ENCODE assay signal across 8 mouse cellular contexts in genomic region chr8:107002532-107002931, GRCm38 (mm10). TPM values are rescaled to one million over a fixed set of nuclear protein-coding genes. Genes with fewer than 3 reads are reported as not detected.
DNase-seq lines count a peak whose midpoint lies in the region; ATAC-seq and TF ChIP-seq lines count a peak whose summit lies in the region.

No protein-coding gene starts in this region.

- no peaks in the 10 kb centered on the region for H3K27me3 ChIP-seq in heart, embryonic 11.5 days (ENCODE audit: control insufficient read depth, insufficient read depth, low read length)
- H3K27me3 ChIP-seq in limb, embryonic 11.5 days (ENCODE audit: control insufficient read depth, insufficient read depth, low read length) = no peaks in the 10 kb centered on the region
- no peaks in the 10 kb centered on the region for H3K27me3 ChIP-seq in midbrain, embryonic 13.5 days
- no peaks in the 10 kb centered on the region for H3K27me3 ChIP-seq in small intestine, adult 2 months (ENCODE audit: control insufficient read depth, insufficient read depth, low read length)

- H3K4me3 ChIP-seq in heart, embryonic 11.5 days (ENCODE audit: low read depth, low read length) = no peak overlapping the region
- H3K4me3 ChIP-seq in cortical plate, adult 2 months (ENCODE audit: insufficient read depth, low read length) = no peak overlapping the region
- no peak overlapping the region for H3K4me3 ChIP-seq in limb, embryonic 11.5 days (ENCODE audit: low read depth, low read length)
- no peak overlapping the region for H3K4me3 ChIP-seq in midbrain, embryonic 13.5 days (replicated peaks)
- H3K4me3 ChIP-seq in small intestine, adult 2 months (ENCODE audit: low read depth, low read length) = no peak overlapping the region

- no peak overlapping the region for H3K27ac ChIP-seq in heart, embryonic 11.5 days (ENCODE audit: low read depth, low read length)
- no peak overlapping the region for H3K27ac ChIP-seq in cortical plate, adult 2 months (ENCODE audit: insufficient read depth, low read length)
- H3K27ac ChIP-seq in limb, embryonic 11.5 days (replicated peaks; ENCODE audit: low read depth, low read length) = no peak overlapping the region
- H3K27ac ChIP-seq in midbrain, embryonic 13.5 days = no peak overlapping the region
- no peak overlapping the region for H3K27ac ChIP-seq in small intestine, adult 2 months (ENCODE audit: insufficient read depth, low read depth, low read length)

- WGBS in heart, embryonic 11.5 days (ENCODE audit: insufficient replicate concordance) = 38% methylated on average over 5 of the region's 5 CpGs
- WGBS in limb, embryonic 11.5 days = 52% methylated on average over 5 of the region's 5 CpGs
- 34% methylated on average over 5 of the region's 5 CpGs for WGBS in midbrain, embryonic 13.5 days
- 10% methylated on average over 5 of the region's 5 CpGs for WGBS in small intestine, adult 2 months

- ATAC-seq in heart, embryonic 11.5 days (replicated peaks; ENCODE audit: insufficient number of reproducible peaks, low FRiP score, low TSS enrichment) = no peak
- no peak for ATAC-seq in limb, embryonic 11.5 days (ENCODE audit: insufficient number of reproducible peaks, low FRiP score, low TSS enrichment, low read depth)
- ATAC-seq in midbrain, embryonic 13.5 days = peak; percentile 67; the same call in 1 of the 2 replicates

- TF ChIP-seq CTCF in cortical plate, adult 2 months (IDR thresholded peaks at IDR 0.05; ENCODE audit: extremely low read depth, insufficient read depth, low read length) = peak; percentile 99
- peak; percentile 100 for TF ChIP-seq CTCF in small intestine, adult 2 months (IDR thresholded peaks at IDR 0.05; ENCODE audit: extremely low read depth, insufficient read length, insufficient replicate concordance, low read depth, low read length)

- no peak overlapping the region for H3K4me2 ChIP-seq in heart, embryonic 11.5 days
- H3K4me2 ChIP-seq in limb, embryonic 11.5 days (ENCODE audit: low read depth, severe bottlenecking) = no peak overlapping the region
- no peak overlapping the region for H3K4me2 ChIP-seq in midbrain, embryonic 13.5 days (replicated peaks)

- DNase-seq in heart, adult 11 months = peak; percentile 96
- DNase-seq in gastrocnemius, postnatal 25 days = peak; percentile 72
- DNase-seq in kidney, adult 8-10 months = peak; percentile 76 to 91
- DNase-seq in limb, embryonic 11.5 days (ENCODE audit: low spot score) = peak; percentile 92

- no peak for TF ChIP-seq POLR2A in cortical plate, adult 2 months (IDR thresholded peaks at IDR 0.05; ENCODE audit: extremely low read depth, insufficient read depth, low read length)
- TF ChIP-seq POLR2A in small intestine, adult 2 months (IDR thresholded peaks at IDR 0.05; ENCODE audit: low read depth, low read length) = no peak

- H3K4me1 ChIP-seq in heart, embryonic 11.5 days (ENCODE audit: control insufficient read depth, insufficient read depth, low read length) = no peaks in the 10 kb centered on the region
- no peaks in the 10 kb centered on the region for H3K4me1 ChIP-seq in cortical plate, adult 2 months (ENCODE audit: control insufficient read depth, insufficient read depth, low read length)
- no peaks in the 10 kb centered on the region for H3K4me1 ChIP-seq in limb, embryonic 11.5 days (ENCODE audit: control insufficient read depth, insufficient read depth, low read length)
- no peaks in the 10 kb centered on the region for H3K4me1 ChIP-seq in midbrain, embryonic 13.5 days (replicated peaks)
- H3K4me1 ChIP-seq in small intestine, adult 2 months (ENCODE audit: control insufficient read depth, insufficient read depth, insufficient read length, low read length) = no peaks in the 10 kb centered on the region

- H3K36me3 ChIP-seq in heart, embryonic 11.5 days (ENCODE audit: control insufficient read depth, insufficient read depth, low read length) = no peaks in the 10 kb centered on the region
- no peaks in the 10 kb centered on the region for H3K36me3 ChIP-seq in limb, embryonic 11.5 days (ENCODE audit: control insufficient read depth, insufficient read depth, low read length)
- H3K36me3 ChIP-seq in midbrain, embryonic 13.5 days = 0 out of 2 replicates have a peak, but pooled peaks cover 2% of the 10 kb centered on the region
- H3K36me3 ChIP-seq in small intestine, adult 2 months (ENCODE audit: control insufficient read depth, insufficient read depth, low read length) = peaks cover 2% of the 10 kb centered on the region; the same call in 1 of the 2 replicates

- H3K9me3 ChIP-seq in heart, embryonic 11.5 days (replicated peaks; ENCODE audit: control insufficient read depth, low read length) = no peaks in the 10 kb centered on the region
- no peaks in the 10 kb centered on the region for H3K9me3 ChIP-seq in limb, embryonic 11.5 days (ENCODE audit: control insufficient read depth, low read length)
- no peaks in the 10 kb centered on the region for H3K9me3 ChIP-seq in midbrain, embryonic 13.5 days

- no peak overlapping the region for H3K9ac ChIP-seq in heart, embryonic 11.5 days (ENCODE audit: low read depth, low read length)
- no peak overlapping the region for H3K9ac ChIP-seq in limb, embryonic 11.5 days (ENCODE audit: low read length)
- H3K9ac ChIP-seq in midbrain, embryonic 13.5 days (replicated peaks) = no peak overlapping the region

RNA-seq across cellular contexts. Expression of gene Vps4a, which starts 28.5 kb away (rescaled TPM):
- 48.5 and 59.8 TPM in 2 replicates for polyA plus RNA-seq in heart, embryonic 11.5 days (2014; fragmentation: Nextera tagmentation; extraction: Ambion mirVana)
- polyA plus RNA-seq in cortical plate, adult 2 months (2012; rRNA removed) = 99.0 and 103 TPM in 2 replicates
- total RNA-seq in gastrocnemius, postnatal 25 days (2021) = 10 to 100 TPM; 53.1 to 56.2 TPM
- 71.4 and 73.1 TPM in 2 replicates for polyA plus RNA-seq in limb, embryonic 11.5 days (2014; fragmentation: Nextera tagmentation; extraction: Ambion mirVana)
- polyA plus RNA-seq in midbrain, embryonic 13.5 days (2015; fragmentation: Nextera tagmentation; extraction: Ambion mirVana) = 127 and 130 TPM in 2 replicates
- 7.2 and 14.9 TPM in 2 replicates for polyA plus RNA-seq in small intestine, adult 2 months (2012; rRNA removed)

RNA-seq across cellular contexts. Expression of gene Pdf, which starts 45.9 kb away (rescaled TPM):
- polyA plus RNA-seq in heart, embryonic 11.5 days (2014; fragmentation: Nextera tagmentation; extraction: Ambion mirVana) = 40.7 and 42.6 TPM in 2 replicates
- 32.4 TPM in 2 replicates for polyA plus RNA-seq in cortical plate, adult 2 months (2012; rRNA removed)
- total RNA-seq in gastrocnemius, postnatal 25 days (2021) = 10 to 100 TPM; 35.7 to 39.8 TPM
- polyA plus RNA-seq in limb, embryonic 11.5 days (2014; fragmentation: Nextera tagmentation; extraction: Ambion mirVana) = 53.7 and 54.2 TPM in 2 replicates
- polyA plus RNA-seq in midbrain, embryonic 13.5 days (2015; fragmentation: Nextera tagmentation; extraction: Ambion mirVana) = 32.8 and 36.8 TPM in 2 replicates
- 34.1 and 37.0 TPM in 2 replicates for polyA plus RNA-seq in small intestine, adult 2 months (2012; rRNA removed)

RNA-seq across cellular contexts. Expression of gene Cog8, which starts 54.0 kb away (rescaled TPM):
- polyA plus RNA-seq in heart, embryonic 11.5 days (2014; fragmentation: Nextera tagmentation; extraction: Ambion mirVana) = 31.5 and 31.9 TPM in 2 replicates
- 33.0 and 36.8 TPM in 2 replicates for polyA plus RNA-seq in cortical plate, adult 2 months (2012; rRNA removed)
- 10 to 100 TPM; 15.8 to 17.6 TPM for total RNA-seq in gastrocnemius, postnatal 25 days (2021)
- 42.2 and 42.7 TPM in 2 replicates for polyA plus RNA-seq in limb, embryonic 11.5 days (2014; fragmentation: Nextera tagmentation; extraction: Ambion mirVana)
- 37.0 and 42.0 TPM in 2 replicates for polyA plus RNA-seq in midbrain, embryonic 13.5 days (2015; fragmentation: Nextera tagmentation; extraction: Ambion mirVana)
- polyA plus RNA-seq in small intestine, adult 2 months (2012; rRNA removed) = 11.7 and 18.7 TPM in 2 replicates

RNA-seq across cellular contexts. Expression of gene Nip7, which starts 54.1 kb away (rescaled TPM):
- polyA plus RNA-seq in heart, embryonic 11.5 days (2014; fragmentation: Nextera tagmentation; extraction: Ambion mirVana) = 66.9 and 71.9 TPM in 2 replicates
- 36.5 and 42.5 TPM in 2 replicates for polyA plus RNA-seq in cortical plate, adult 2 months (2012; rRNA removed)
- 10 to 100 TPM; 14.7 to 18.5 TPM for total RNA-seq in gastrocnemius, postnatal 25 days (2021)
- polyA plus RNA-seq in limb, embryonic 11.5 days (2014; fragmentation: Nextera tagmentation; extraction: Ambion mirVana) = 119 and 126 TPM in 2 replicates
- polyA plus RNA-seq in midbrain, embryonic 13.5 days (2015; fragmentation: Nextera tagmentation; extraction: Ambion mirVana) = 81.9 and 93.3 TPM in 2 replicates
- 5.9 and 10.8 TPM in 2 replicates for polyA plus RNA-seq in small intestine, adult 2 months (2012; rRNA removed)
